Mouse (Mus musculus) bone marrow, adult 2 months (tissue): ENCODE measurements around the gene Ear14.

Source experiments
- CTCF ChIP-seq: fragments of 200-500 bp; IDR thresholded peaks from 2 replicates; pipeline ENCODE4 v1.5.1; 2011; ENCODE audit warnings: low read length, control low read depth; ENCODE audit not compliant: control insufficient read depth, insufficient read depth
- POLR2A ChIP-seq: fragments of 200-500 bp; IDR thresholded peaks from 2 replicates; pipeline ENCODE4 v1.6.1; 2011; ENCODE audit warnings: low read depth, mild to moderate bottlenecking, control low read depth, low read length, borderline replicate concordance; ENCODE audit not compliant: control insufficient read depth

GRCm38 (mm10) chr14:51200054-51200453 lies 3.1 kb upstream of the Ear14 start:
- no peak for TF ChIP-seq CTCF
- no peak for TF ChIP-seq POLR2A
